Mouse (Mus musculus): ENCODE data around the gene Vps36. TPM values are rescaled to one million over a fixed set of nuclear protein-coding genes. Genes with fewer than 3 reads are reported as not detected.
A peak's percentile ranks its signal among the peaks of the same experiment; 100 is the strongest.

The Vps36 gene
- 29.4 and 30.8 TPM in 2 replicates for polyA plus RNA-seq (2015; fragmentation: Nextera tagmentation; extraction: Ambion mirVana)

GRCm38 (mm10) chr8:22192660-22193431 is at the start of gene Vps36:
Gene Vps36 (plus strand): TSS chr8:22192809.
- H3K9ac ChIP-seq (ENCODE audit: low read length), result peak within 1 kb of the TSS; percentile 96
- ATAC-seq (ENCODE audit: low FRiP score, low TSS enrichment) (peak; percentile 95), DNase-seq (ENCODE audit: low spot score) (peak; percentile 89)
- H3K4me3 ChIP-seq (ENCODE audit: low read depth, low read length), result peak within 1 kb of the TSS; percentile 91
- no peaks in the 10 kb centered on the region for H3K27me3 ChIP-seq (ENCODE audit: control insufficient read depth, insufficient read depth, low read length)
- H3K4me2 ChIP-seq (replicated peaks; ENCODE audit: low read depth), result peak within 1 kb of the TSS; percentile 67
- H3K36me3 ChIP-seq (ENCODE audit: control insufficient read depth, insufficient read depth, low read length), result no peaks in the 10 kb centered on the region
- H3K9me3 ChIP-seq (ENCODE audit: control insufficient read depth, low read length), result no peaks in the 10 kb centered on the region
- TF ChIP-seq EP300 (optimal IDR thresholded peaks at IDR 0.05) (no peak), CTCF (IDR thresholded peaks at IDR 0.05; ENCODE audit: low read depth) (peak; percentile 89)
- WGBS, result under 1% methylated on average over 56 of the region's 73 CpGs
- peak within 1 kb of the TSS; percentile 99 for H3K27ac ChIP-seq (replicated peaks)
- H3K4me1 ChIP-seq (replicated peaks; ENCODE audit: control insufficient read depth, insufficient read depth), result peaks cover 3% of the 10 kb centered on the region; the same call in 1 of the 2 replicates

GRCm38 (mm10) chr8:22143764-22144491 is 48.7 kb upstream of the Vps36 start:
- DNase-seq (ENCODE audit: low spot score) (no peak), ATAC-seq (ENCODE audit: low FRiP score, low TSS enrichment) (no peak)
- H3K27ac ChIP-seq (replicated peaks), result no peak overlapping the region
- peaks cover 2% of the 10 kb centered on the region; the same call in 1 of the 2 replicates for H3K36me3 ChIP-seq (ENCODE audit: control insufficient read depth, insufficient read depth, low read length)
- no peak overlapping the region for H3K9ac ChIP-seq (ENCODE audit: low read length)
- H3K9me3 ChIP-seq (ENCODE audit: control insufficient read depth, low read length), result no peaks in the 10 kb centered on the region
- TF ChIP-seq EP300 (optimal IDR thresholded peaks at IDR 0.05) (no peak), CTCF (IDR thresholded peaks at IDR 0.05; ENCODE audit: low read depth) (no peak)
- no peak overlapping the region for H3K4me3 ChIP-seq (ENCODE audit: low read depth, low read length)
- no peaks in the 10 kb centered on the region for H3K27me3 ChIP-seq (ENCODE audit: control insufficient read depth, insufficient read depth, low read length)
- 75% methylated on average over 1 of the region's 1 CpGs for WGBS
- H3K4me1 ChIP-seq (replicated peaks; ENCODE audit: control insufficient read depth, insufficient read depth), result no peaks in the 10 kb centered on the region
- H3K4me2 ChIP-seq (replicated peaks; ENCODE audit: low read depth), result no peak overlapping the region

GRCm38 (mm10) chr8:22145831-22146230 is 46.8 kb upstream of the Vps36 start:
- DNase-seq (ENCODE audit: low spot score), result no peak

DNA sequence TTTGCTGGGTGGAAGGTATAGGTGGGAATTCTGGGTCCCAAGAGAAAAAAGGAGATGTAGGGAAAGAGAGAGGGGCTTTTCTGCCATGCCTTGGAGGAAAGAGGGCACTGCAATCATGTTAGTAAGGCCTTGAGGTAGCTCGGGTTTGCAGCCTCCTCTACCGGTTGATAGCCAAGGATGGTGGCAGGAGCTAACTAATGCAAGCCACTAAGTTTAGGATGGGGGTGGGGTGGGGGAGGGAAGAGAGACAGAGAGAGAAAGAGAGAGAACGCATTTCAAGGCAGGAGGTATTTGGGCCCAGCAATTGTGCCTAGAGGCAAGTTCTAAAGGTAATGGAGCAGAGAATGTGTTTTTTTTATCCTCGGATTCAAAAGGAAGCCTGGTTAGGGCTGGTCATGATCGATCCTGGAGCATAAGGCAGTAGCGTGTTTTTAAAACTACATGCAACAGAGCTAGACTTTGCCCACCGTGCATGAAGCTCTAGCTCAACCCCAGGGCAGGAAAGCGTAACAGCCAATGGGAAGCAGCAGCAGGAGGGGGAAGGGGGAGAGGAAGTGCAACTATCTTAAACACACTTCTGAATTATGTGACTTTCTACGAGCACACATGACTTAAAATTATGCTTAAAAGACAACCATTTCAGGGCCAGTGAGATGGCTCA is 44.8 kb upstream of the Vps36 start:
- Histone ChIP-seq H3K36me3 (ENCODE audit: control insufficient read depth, insufficient read depth, low read length) (no peaks in the 10 kb centered on the region; the same call in 1 of the 2 replicates), H3K9ac (ENCODE audit: low read length) (no peak overlapping the region), H3K4me1 (replicated peaks; ENCODE audit: control insufficient read depth, insufficient read depth) (no peaks in the 10 kb centered on the region), H3K27me3 (ENCODE audit: control insufficient read depth, insufficient read depth, low read length) (no peaks in the 10 kb centered on the region), H3K4me3 (ENCODE audit: low read depth, low read length) (no peak overlapping the region), H3K27ac (replicated peaks) (no peak overlapping the region), H3K9me3 (ENCODE audit: control insufficient read depth, low read length) (no peaks in the 10 kb centered on the region), H3K4me2 (replicated peaks; ENCODE audit: low read depth) (no peak overlapping the region)
- 82% methylated on average over 9 of the region's 9 CpGs for WGBS
- no peak for ATAC-seq (ENCODE audit: low FRiP score, low TSS enrichment)
- DNase-seq (ENCODE audit: low spot score), result no peak
- TF ChIP-seq CTCF (IDR thresholded peaks at IDR 0.05; ENCODE audit: low read depth) (no peak), EP300 (optimal IDR thresholded peaks at IDR 0.05) (no peak)

More at GRCm38 (mm10) chr8:22145831-22146230, 46.8 kb upstream of the Vps36 start:
- Histone ChIP-seq H3K4me2 (replicated peaks; ENCODE audit: low read depth) (no peak overlapping the region), H3K4me1 (replicated peaks; ENCODE audit: control insufficient read depth, insufficient read depth) (no peaks in the 10 kb centered on the region), H3K9me3 (ENCODE audit: control insufficient read depth, low read length) (no peaks in the 10 kb centered on the region), H3K9ac (ENCODE audit: low read length) (no peak overlapping the region), H3K4me3 (ENCODE audit: low read depth, low read length) (no peak overlapping the region), H3K27ac (replicated peaks) (no peak overlapping the region), H3K27me3 (ENCODE audit: control insufficient read depth, insufficient read depth, low read length) (no peaks in the 10 kb centered on the region), H3K36me3 (ENCODE audit: control insufficient read depth, insufficient read depth, low read length) (peaks cover 2% of the 10 kb centered on the region; the same call in 1 of the 2 replicates)
- ATAC-seq (ENCODE audit: low FRiP score, low TSS enrichment), result no peak
- WGBS, result 75% methylated on average over 6 of the region's 6 CpGs
- TF ChIP-seq CTCF (IDR thresholded peaks at IDR 0.05; ENCODE audit: low read depth), result no peak
- no peak for TF ChIP-seq EP300 (optimal IDR thresholded peaks at IDR 0.05)

GRCm38 (mm10) chr8:22148367-22148740 is 44.3 kb upstream of the Vps36 start:
- Histone ChIP-seq H3K9me3 (ENCODE audit: control insufficient read depth, low read length) (no peaks in the 10 kb centered on the region), H3K4me2 (replicated peaks; ENCODE audit: low read depth) (no peak overlapping the region), H3K27me3 (ENCODE audit: control insufficient read depth, insufficient read depth, low read length) (no peaks in the 10 kb centered on the region), H3K4me3 (ENCODE audit: low read depth, low read length) (no peak overlapping the region), H3K9ac (ENCODE audit: low read length) (no peak overlapping the region), H3K4me1 (replicated peaks; ENCODE audit: control insufficient read depth, insufficient read depth) (no peaks in the 10 kb centered on the region), H3K36me3 (ENCODE audit: control insufficient read depth, insufficient read depth, low read length) (no peaks in the 10 kb centered on the region; the same call in 1 of the 2 replicates), H3K27ac (replicated peaks) (no peak overlapping the region)
- 86% methylated on average over 7 of the region's 7 CpGs for WGBS
- TF ChIP-seq EP300 (optimal IDR thresholded peaks at IDR 0.05), result no peak
- TF ChIP-seq CTCF (IDR thresholded peaks at IDR 0.05; ENCODE audit: low read depth), result no peak
- DNase-seq (ENCODE audit: low spot score) (no peak), ATAC-seq (ENCODE audit: low FRiP score, low TSS enrichment) (no peak)

All from stomach, postnatal 0 days (tissue).